Mouse (Mus musculus) adrenal gland, adult 2 months (tissue): ENCODE data around the gene Rassf10. TPM values are rescaled to one million over a fixed set of nuclear protein-coding genes. Genes with fewer than 3 reads are reported as not detected.
A peak's percentile ranks its signal among the peaks of the same experiment; 100 is the strongest.

ENCODE experiments used
- DNase-seq: peaks from one replicate; pipeline ENCODE4 v3.0.0; 2021
- polyA plus RNA-seq: library from polyadenylated mRNA; depleted of rRNA; stranded (reverse); fragments of >200 nt; gene quantifications from 2 replicates; pipeline ENCODE4 v1.2.3, GENCODE M21; 2012
- total RNA-seq, 2 experiments: library from RNA; stranded (reverse); gene quantifications; 2 replicates each; pipeline ENCODE4 v1.2.3; 2021

Rassf10 gene
- total and polyA plus RNA-seq, 3 experiments, result 1.8 to 2.9 (median 2.4) TPM

DNA sequence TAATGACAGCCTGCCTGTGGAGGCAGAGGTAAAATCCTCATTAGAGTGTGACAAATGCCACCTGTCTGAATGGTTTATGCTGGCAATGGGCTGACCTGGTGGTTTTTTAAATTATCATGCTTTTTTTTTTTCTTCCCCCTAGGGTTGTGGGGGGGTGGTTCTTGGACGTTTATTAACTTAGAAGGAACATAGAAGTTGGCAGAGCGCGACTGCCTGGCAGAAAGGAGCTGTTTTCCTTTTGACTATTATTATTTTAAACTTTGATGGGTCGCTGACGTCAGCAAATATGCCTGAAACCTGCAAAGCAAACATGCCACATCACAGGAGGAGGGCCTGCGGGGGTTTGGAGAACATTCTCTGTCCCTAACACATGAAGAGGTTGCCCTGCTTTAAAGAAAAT is 3.9 kb downstream of the Rassf10 start:
- no peak for DNase-seq

DNA sequence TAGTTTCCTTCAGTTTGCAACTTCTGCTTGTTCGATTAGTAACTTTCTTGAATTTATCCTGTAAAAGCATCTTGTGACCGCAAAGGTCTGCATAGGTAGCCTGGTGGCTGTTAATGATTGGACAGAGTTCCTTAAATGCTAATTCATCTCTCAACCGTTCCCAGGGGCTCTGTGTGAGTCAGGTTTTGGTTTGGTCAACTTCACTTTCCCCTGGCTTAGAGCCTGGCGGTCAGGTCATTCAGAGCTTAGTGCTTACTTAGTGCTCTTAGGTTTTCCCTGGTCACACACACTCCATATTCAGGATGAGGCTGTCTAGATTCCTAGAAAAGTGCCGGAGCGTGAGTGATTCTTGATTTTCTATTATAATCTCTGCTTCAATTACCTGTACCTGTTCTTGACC is 12.6 kb downstream of the Rassf10 start:
- DNase-seq, result no peak

DNA sequence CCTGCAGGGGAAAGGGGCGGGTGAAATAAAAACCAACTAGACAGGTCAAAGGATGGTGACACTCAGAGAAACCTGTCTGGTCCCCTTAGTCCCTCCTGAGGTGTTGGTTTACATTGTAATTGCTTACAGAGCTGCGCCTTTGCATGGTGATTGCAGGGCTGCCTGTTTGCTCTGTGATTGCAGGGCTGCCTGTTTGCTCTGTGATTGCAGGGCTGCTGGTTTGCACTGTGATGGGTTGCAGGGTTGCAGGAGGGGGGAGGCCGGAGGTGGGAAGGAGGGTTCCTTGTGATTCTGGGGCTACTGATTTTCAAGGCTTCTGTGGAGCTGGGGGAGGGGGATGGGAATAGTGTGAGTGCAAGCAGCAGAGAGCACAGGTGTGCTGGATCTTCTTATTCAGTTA is 13.0 kb downstream of the Rassf10 start:
- no peak for DNase-seq

DNA sequence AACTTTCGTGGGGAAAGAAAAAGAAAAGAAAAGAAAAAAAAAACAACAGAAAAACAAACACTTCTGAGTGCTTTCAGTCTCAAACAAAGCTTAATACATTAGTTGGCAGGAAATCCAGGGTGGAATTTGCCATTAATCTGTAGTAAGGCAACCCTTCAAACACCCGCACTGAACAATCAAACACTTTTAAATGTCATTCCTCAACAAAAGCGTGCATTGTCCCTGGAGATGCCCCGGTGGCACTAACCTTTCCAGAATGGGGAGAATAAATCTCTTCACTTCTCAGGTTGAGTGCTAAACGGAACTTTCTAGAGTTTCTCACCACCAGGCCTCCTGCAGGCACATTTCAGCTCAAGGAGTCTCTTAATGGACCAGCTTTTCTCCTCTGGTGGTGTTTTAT is 29.6 kb downstream of the Rassf10 start:
- no peak for DNase-seq

DNA sequence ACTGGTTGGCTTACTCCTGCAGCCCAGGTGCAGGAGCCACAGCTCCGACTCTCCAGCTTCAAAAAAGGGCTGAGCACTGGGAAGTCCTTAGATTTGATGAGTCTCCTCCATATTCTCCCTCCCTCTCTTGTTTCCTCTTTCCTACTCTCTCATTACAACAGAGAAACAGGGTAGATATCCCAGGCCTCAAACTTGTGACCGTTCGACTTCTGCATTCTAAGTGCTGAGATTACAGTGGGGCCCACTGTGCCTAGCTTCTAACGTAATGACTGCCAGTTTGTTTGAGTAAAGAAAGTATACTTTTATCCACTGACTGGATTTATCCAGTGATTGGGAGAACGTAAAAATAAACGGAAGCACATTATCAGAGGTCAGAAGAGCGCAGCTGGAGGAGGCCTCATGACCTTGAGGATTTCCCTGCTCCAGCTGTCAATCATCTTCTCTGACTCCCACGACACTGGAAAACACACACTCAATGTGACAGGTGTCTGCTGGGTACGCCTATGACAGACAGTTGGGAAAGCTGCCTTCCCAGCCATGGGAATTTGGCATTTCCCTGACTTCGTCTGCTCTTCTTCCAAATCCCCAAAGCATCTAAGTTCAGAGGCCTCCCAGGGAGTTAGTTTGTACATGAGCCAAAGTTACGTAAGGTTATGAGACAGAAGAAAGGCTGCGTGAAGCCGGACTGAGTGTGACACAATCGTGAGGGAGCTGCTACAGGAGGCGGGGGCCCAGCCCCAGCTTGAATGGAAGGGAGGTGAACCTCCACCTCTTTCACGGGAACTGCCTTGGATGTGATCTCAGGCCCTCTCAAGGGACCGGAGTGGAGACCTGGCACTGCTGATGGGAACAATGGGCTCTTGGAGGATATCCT is 31.2 kb downstream of the Rassf10 start:
- DNase-seq, result peak; percentile 64

DNA sequence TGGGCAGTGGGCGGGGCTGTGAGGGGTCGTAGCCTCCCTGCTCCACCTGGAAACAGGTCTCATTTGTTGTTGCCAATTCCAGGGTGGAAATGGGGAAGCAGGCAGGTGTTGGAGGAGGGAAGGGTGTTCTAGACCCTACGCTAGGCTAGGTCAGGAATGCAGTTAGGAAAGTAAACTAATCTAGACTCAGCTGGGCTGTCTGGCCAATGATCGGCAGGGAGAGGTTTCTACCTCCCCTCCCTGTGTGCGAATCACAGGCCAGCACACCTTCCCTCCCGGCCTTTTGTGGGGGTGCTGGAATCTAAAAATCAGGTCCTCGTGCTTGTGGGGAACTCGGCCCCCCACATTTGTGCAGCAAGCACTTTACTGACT is 31.8 kb downstream of the Rassf10 start:
- no peak for DNase-seq

DNA sequence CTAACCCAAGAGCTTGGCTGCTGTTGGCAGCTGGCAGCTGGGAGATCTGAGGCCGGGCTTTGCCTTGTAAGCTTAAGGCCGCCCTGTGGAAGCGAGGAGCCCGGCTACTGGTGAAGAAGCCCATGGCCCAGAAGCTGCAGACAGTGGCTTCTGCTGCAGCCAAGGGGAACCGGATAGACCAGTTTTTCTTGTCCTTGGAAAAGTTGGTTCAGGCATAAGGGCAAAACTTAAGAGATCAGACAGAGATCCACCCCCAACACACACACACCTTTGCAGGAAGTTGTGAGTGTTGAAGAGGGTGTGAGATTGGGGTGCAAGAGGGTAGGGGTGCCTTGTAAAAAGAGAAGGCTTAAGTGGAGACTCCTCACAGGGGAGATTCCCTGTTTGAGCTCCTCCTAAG is 39.2 kb downstream of the Rassf10 start:
- no peak for DNase-seq

DNA sequence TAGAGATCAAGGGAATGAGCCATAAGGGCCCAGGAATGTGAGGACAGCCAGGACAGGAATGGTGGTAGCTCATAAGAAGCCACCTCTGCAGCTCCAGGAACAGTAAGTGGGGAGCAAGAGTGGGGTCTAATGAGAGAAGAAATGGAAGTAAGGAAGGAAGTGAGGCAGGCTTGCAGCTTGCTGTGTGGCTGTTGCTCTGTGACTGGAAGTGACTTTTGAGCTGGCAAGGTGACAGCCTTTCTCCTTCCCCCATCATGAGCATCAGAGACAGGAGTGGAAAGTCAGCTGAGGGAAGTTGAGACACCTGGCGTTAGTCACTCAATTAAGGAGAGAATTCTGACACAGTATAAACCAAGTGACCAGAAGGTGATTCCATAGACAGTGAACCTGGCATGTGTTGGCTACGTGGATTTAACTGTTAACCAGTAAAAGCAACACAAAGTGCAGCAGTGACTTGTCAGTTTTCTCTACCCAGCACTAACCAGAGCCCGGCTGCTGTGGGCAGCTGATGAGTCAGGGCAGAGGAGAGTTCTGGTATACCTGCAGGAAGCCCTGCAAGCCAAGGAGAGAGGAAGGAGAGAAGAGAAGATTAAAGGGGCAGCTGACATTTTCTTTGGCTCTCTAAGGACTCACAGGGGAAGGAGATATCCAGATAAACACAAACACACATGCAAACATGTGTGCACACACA is 49.9 kb downstream of the Rassf10 start:
- DNase-seq, result no peak

DNA sequence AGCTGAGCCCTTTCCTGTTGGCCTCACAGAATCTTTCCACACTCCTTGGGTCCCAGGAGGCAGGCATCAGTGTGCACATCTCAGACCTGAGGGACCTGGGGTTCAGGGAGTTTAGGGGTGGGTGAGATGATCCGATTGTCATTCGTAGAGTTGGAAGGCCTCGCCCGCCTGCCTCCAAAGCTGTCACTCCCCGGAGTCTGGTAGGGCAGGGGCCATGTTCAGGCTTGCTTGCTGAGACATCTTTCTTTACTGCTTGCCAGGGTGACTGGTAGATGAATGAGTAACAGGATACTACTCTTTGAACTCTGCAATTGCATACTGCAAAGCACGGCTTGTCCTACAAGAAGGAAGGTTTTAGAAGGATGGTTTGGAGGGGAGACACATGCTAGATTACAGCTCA is 52.0 kb downstream of the Rassf10 start:
- DNase-seq, result no peak
